Mouse (Mus musculus) small intestine, adult 2 months (tissue): ENCODE results near the gene Chd6.

Experiments used
- CTCF ChIP-seq: fragments of 200-500 bp; IDR thresholded peaks from 2 replicates; pipeline ENCODE4 v1.5.1; 2012; ENCODE audit warnings: low read depth, mild to moderate bottlenecking, control low read depth, inconsistent platforms, low read length, moderate library complexity, mixed read lengths; ENCODE audit not compliant: insufficient replicate concordance, insufficient read length; ENCODE audit errors: extremely low read depth
- POLR2A ChIP-seq: fragments of 200-500 bp; IDR thresholded peaks from 2 replicates; pipeline ENCODE4 v1.6.1; 2012; ENCODE audit warnings: low read depth, mild to moderate bottlenecking, control low read depth, inconsistent platforms, low read length, moderate library complexity

GRCm38 (mm10) chr2:160962149-160962548 lies 146.7 kb downstream of the Chd6 start:
- TF ChIP-seq CTCF (no peak), POLR2A (no peak)
